Mouse (Mus musculus): ENCODE measurements around the gene Tbc1d5. TPM values are rescaled to one million over a fixed set of nuclear protein-coding genes. Genes with fewer than 3 reads are reported as not detected.
A peak's percentile ranks its signal among the peaks of the same experiment; 100 is the strongest.

Tbc1d5 gene
- polyA plus RNA-seq (2016; fragmentation: Nextera tagmentation; extraction: Ambion mirVana): 11.0 and 11.5 TPM in 2 replicates

- DNase-seq (ENCODE audit: extremely low spot score, low spot score): peak; percentile 87
- WGBS: 3% methylated on average over 54 of the region's 54 CpGs
Measured at GRCm38 (mm10) chr17:51179195-51179953, at the start of gene Tbc1d5. TSS of gene Tbc1d5 (minus strand) at chr17:51179352.

GRCm38 (mm10) chr17:51226056-51226455 is 46.9 kb upstream of the Tbc1d5 start:
- H3K36me3 ChIP-seq (replicated peaks): no peaks in the 10 kb centered on the region
- no peak overlapping the region for H3K27ac ChIP-seq
- H3K27me3 ChIP-seq (ENCODE audit: poor library complexity, severe bottlenecking): no peaks in the 10 kb centered on the region
- no peak overlapping the region for H3K4me3 ChIP-seq
- peaks cover 6% of the 10 kb centered on the region for H3K4me1 ChIP-seq
- DNase-seq (ENCODE audit: extremely low spot score, low spot score): no peak
- H3K9me3 ChIP-seq: no peaks in the 10 kb centered on the region
- WGBS: 80% methylated on average over 1 of the region's 1 CpGs

More at GRCm38 (mm10) chr17:51179195-51179953, at the start of gene Tbc1d5:
- Histone ChIP-seq H3K4me1 (peaks cover 10% of the 10 kb centered on the region), H3K27ac (peak within 1 kb of the TSS; percentile 100), H3K36me3 (replicated peaks) (no peaks in the 10 kb centered on the region), H3K27me3 (ENCODE audit: poor library complexity, severe bottlenecking) (no peaks in the 10 kb centered on the region), H3K4me3 (peak within 1 kb of the TSS; percentile 85), H3K9me3 (no peaks in the 10 kb centered on the region)

GRCm38 (mm10) chr17:51223152-51223551 is 44.0 kb upstream of the Tbc1d5 start:
- peaks cover 6% of the 10 kb centered on the region for H3K4me1 ChIP-seq
- H3K4me3 ChIP-seq: no peak overlapping the region

GRCm38 (mm10) chr17:51221075-51221474 is 41.9 kb upstream of the Tbc1d5 start:
- Histone ChIP-seq H3K4me1 (peaks cover 6% of the 10 kb centered on the region), H3K27me3 (ENCODE audit: poor library complexity, severe bottlenecking) (no peaks in the 10 kb centered on the region), H3K36me3 (replicated peaks) (no peaks in the 10 kb centered on the region), H3K9me3 (no peaks in the 10 kb centered on the region), H3K4me3 (no peak overlapping the region), H3K27ac (no peak overlapping the region)
- 88% methylated on average over 7 of the region's 7 CpGs for WGBS
- no peak for DNase-seq (ENCODE audit: extremely low spot score, low spot score)

More at GRCm38 (mm10) chr17:51223152-51223551, 44.0 kb upstream of the Tbc1d5 start:
- H3K27ac ChIP-seq: no peak overlapping the region
- no peaks in the 10 kb centered on the region for H3K36me3 ChIP-seq (replicated peaks)
- peak; percentile 17 for DNase-seq (ENCODE audit: extremely low spot score, low spot score)
- 11% methylated on average over 4 of the region's 4 CpGs for WGBS
- no peaks in the 10 kb centered on the region for H3K27me3 ChIP-seq (ENCODE audit: poor library complexity, severe bottlenecking)
- H3K9me3 ChIP-seq: no peaks in the 10 kb centered on the region

GRCm38 (mm10) chr17:51219897-51220296 is 40.7 kb upstream of the Tbc1d5 start:
- Histone ChIP-seq H3K9me3 (no peaks in the 10 kb centered on the region), H3K4me3 (no peak overlapping the region), H3K4me1 (peaks cover 6% of the 10 kb centered on the region), H3K27ac (no peak overlapping the region), H3K27me3 (ENCODE audit: poor library complexity, severe bottlenecking) (no peaks in the 10 kb centered on the region), H3K36me3 (replicated peaks) (no peaks in the 10 kb centered on the region)
- DNase-seq (ENCODE audit: extremely low spot score, low spot score): no peak
- 91% methylated on average over 3 of the region's 3 CpGs for WGBS

- Histone ChIP-seq H3K27ac (no peak overlapping the region), H3K36me3 (replicated peaks) (no peaks in the 10 kb centered on the region), H3K4me1 (no peaks in the 10 kb centered on the region), H3K9me3 (no peaks in the 10 kb centered on the region), H3K27me3 (ENCODE audit: poor library complexity, severe bottlenecking) (no peaks in the 10 kb centered on the region), H3K4me3 (no peak overlapping the region)
- DNase-seq (ENCODE audit: extremely low spot score, low spot score): no peak
- WGBS: 93% methylated on average over 6 of the region's 6 CpGs
Measured at GRCm38 (mm10) chr17:51216426-51216825, 37.3 kb upstream of the Tbc1d5 start.

GRCm38 (mm10) chr17:51209565-51209964 is 30.4 kb upstream of the Tbc1d5 start:
- Histone ChIP-seq H3K4me1 (no peaks in the 10 kb centered on the region), H3K27me3 (ENCODE audit: poor library complexity, severe bottlenecking) (no peaks in the 10 kb centered on the region), H3K27ac (no peak overlapping the region), H3K36me3 (replicated peaks) (no peaks in the 10 kb centered on the region), H3K9me3 (no peaks in the 10 kb centered on the region), H3K4me3 (no peak overlapping the region)
- no peak for DNase-seq (ENCODE audit: extremely low spot score, low spot score)
- WGBS: 90% methylated on average over 2 of the region's 2 CpGs

- WGBS: 91% methylated on average over 2 of the region's 2 CpGs
- no peaks in the 10 kb centered on the region for H3K9me3 ChIP-seq
Measured at GRCm38 (mm10) chr17:51204643-51205042, 25.5 kb upstream of the Tbc1d5 start.

GRCm38 (mm10) chr17:51195561-51195960 is 16.4 kb upstream of the Tbc1d5 start:
- 93% methylated on average over 2 of the region's 2 CpGs for WGBS

More at GRCm38 (mm10) chr17:51204643-51205042, 25.5 kb upstream of the Tbc1d5 start:
- H3K36me3 ChIP-seq (replicated peaks): no peaks in the 10 kb centered on the region
- DNase-seq (ENCODE audit: extremely low spot score, low spot score): no peak
- no peaks in the 10 kb centered on the region for H3K27me3 ChIP-seq (ENCODE audit: poor library complexity, severe bottlenecking)
- H3K4me1 ChIP-seq: no peaks in the 10 kb centered on the region
- no peak overlapping the region for H3K27ac ChIP-seq
- no peak overlapping the region for H3K4me3 ChIP-seq

GRCm38 (mm10) chr17:51194787-51195186 is 15.6 kb upstream of the Tbc1d5 start:
- H3K36me3 ChIP-seq (replicated peaks): no peaks in the 10 kb centered on the region
- no peak overlapping the region for H3K27ac ChIP-seq
- no peak overlapping the region for H3K4me3 ChIP-seq
- no peak for DNase-seq (ENCODE audit: extremely low spot score, low spot score)
- WGBS: 91% methylated on average over 2 of the region's 2 CpGs
- H3K4me1 ChIP-seq: no peaks in the 10 kb centered on the region
- H3K27me3 ChIP-seq (ENCODE audit: poor library complexity, severe bottlenecking): no peaks in the 10 kb centered on the region
- no peaks in the 10 kb centered on the region for H3K9me3 ChIP-seq

More at GRCm38 (mm10) chr17:51195561-51195960, 16.4 kb upstream of the Tbc1d5 start:
- no peak for DNase-seq (ENCODE audit: extremely low spot score, low spot score)
- Histone ChIP-seq H3K27me3 (ENCODE audit: poor library complexity, severe bottlenecking) (no peaks in the 10 kb centered on the region), H3K4me1 (no peaks in the 10 kb centered on the region), H3K36me3 (replicated peaks) (no peaks in the 10 kb centered on the region), H3K9me3 (no peaks in the 10 kb centered on the region), H3K4me3 (no peak overlapping the region), H3K27ac (no peak overlapping the region)

GRCm38 (mm10) chr17:51191381-51191780 is 12.2 kb upstream of the Tbc1d5 start:
- Histone ChIP-seq H3K36me3 (replicated peaks) (no peaks in the 10 kb centered on the region), H3K4me3 (no peak overlapping the region), H3K27ac (no peak overlapping the region), H3K4me1 (no peaks in the 10 kb centered on the region), H3K27me3 (ENCODE audit: poor library complexity, severe bottlenecking) (no peaks in the 10 kb centered on the region), H3K9me3 (no peaks in the 10 kb centered on the region)
- 88% methylated on average over 1 of the region's 1 CpGs for WGBS
- no peak for DNase-seq (ENCODE audit: extremely low spot score, low spot score)

GRCm38 (mm10) chr17:51182715-51183114 is 3.6 kb upstream of the Tbc1d5 start:
- H3K9me3 ChIP-seq: no peaks in the 10 kb centered on the region

GRCm38 (mm10) chr17:51178491-51179194 is 509 bp downstream of the Tbc1d5 start:
- Histone ChIP-seq H3K4me3 (peak overlapping the region; percentile 85), H3K27ac (peak overlapping the region; percentile 100), H3K9me3 (no peaks in the 10 kb centered on the region), H3K36me3 (replicated peaks) (no peaks in the 10 kb centered on the region), H3K4me1 (peaks cover 10% of the 10 kb centered on the region), H3K27me3 (ENCODE audit: poor library complexity, severe bottlenecking) (no peaks in the 10 kb centered on the region)
- WGBS: under 1% methylated on average over 55 of the region's 59 CpGs
- peak; percentile 75 for DNase-seq (ENCODE audit: extremely low spot score, low spot score)

More at GRCm38 (mm10) chr17:51182715-51183114, 3.6 kb upstream of the Tbc1d5 start:
- peaks cover 8% of the 10 kb centered on the region for H3K4me1 ChIP-seq
- no peaks in the 10 kb centered on the region for H3K36me3 ChIP-seq (replicated peaks)
- WGBS: 91% methylated on average over 2 of the region's 2 CpGs
- no peak for DNase-seq (ENCODE audit: extremely low spot score, low spot score)
- H3K27me3 ChIP-seq (ENCODE audit: poor library complexity, severe bottlenecking): no peaks in the 10 kb centered on the region
- no peak overlapping the region for H3K4me3 ChIP-seq
- H3K27ac ChIP-seq: no peak overlapping the region

Data from forebrain, embryonic 10.5 days (tissue).